Mouse (Mus musculus): ENCODE data around the gene Slit3. TPM values are rescaled to one million over a fixed set of nuclear protein-coding genes. Genes with fewer than 3 reads are reported as not detected.

Slit3 gene
- polyA plus RNA-seq, 1 experiment from 2014 or later: 14.2 TPM

GRCm38 (mm10) chr11:35085351-35085750 lies 35.7 kb upstream of the Slit3 start:
- H3K9me3 ChIP-seq (ENCODE audit: low read length): no peaks in the 10 kb centered on the region
- H3K27me3 ChIP-seq (replicated peaks; ENCODE audit: insufficient read depth, low read length): no peaks in the 10 kb centered on the region
- no peak for ATAC-seq
- H3K36me3 ChIP-seq (ENCODE audit: insufficient read depth, low read length): no peaks in the 10 kb centered on the region
- H3K4me3 ChIP-seq (ENCODE audit: low read depth, low read length): no peak overlapping the region
- no peak overlapping the region for H3K27ac ChIP-seq (ENCODE audit: low read length)
- H3K4me2 ChIP-seq (replicated peaks; ENCODE audit: low read depth, low read length): no peak overlapping the region
- no peak for DNase-seq (ENCODE audit: low spot score)
- 75% methylated on average over 11 of the region's 11 CpGs for WGBS
- H3K9ac ChIP-seq (replicated peaks; ENCODE audit: low read depth): no peak overlapping the region
- H3K4me1 ChIP-seq (ENCODE audit: insufficient read depth, low read depth, low read length): no peaks in the 10 kb centered on the region
- TF ChIP-seq CTCF (IDR thresholded peaks at IDR 0.05) (no peak), EP300 (IDR thresholded peaks at IDR 0.05) (no peak)

DNA sequence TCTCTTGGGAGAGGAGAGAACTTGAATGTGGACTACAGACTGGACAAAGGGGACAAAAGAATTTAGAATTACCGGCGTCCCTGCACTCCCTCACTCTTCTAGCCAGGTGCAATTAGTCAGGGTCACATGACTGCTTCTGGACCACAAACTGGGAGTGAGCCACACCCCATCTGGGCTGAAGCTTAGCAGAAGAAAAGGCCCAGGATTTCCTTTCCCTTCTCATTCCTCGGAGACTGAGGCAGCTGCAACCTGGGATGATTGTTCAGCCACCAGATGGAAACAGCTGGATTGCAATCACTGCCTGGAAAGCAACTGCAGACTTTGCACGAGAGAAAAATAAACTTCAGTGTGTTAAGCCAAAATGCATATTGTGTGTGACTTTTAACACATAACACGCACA lies 35.0 kb upstream of the Slit3 start:
- Histone ChIP-seq H3K4me1 (ENCODE audit: insufficient read depth, low read depth, low read length) (no peaks in the 10 kb centered on the region), H3K9me3 (ENCODE audit: low read length) (no peaks in the 10 kb centered on the region), H3K27me3 (replicated peaks; ENCODE audit: insufficient read depth, low read length) (no peaks in the 10 kb centered on the region), H3K9ac (replicated peaks; ENCODE audit: low read depth) (no peak overlapping the region), H3K36me3 (ENCODE audit: insufficient read depth, low read length) (no peaks in the 10 kb centered on the region), H3K27ac (ENCODE audit: low read length) (no peak overlapping the region), H3K4me2 (replicated peaks; ENCODE audit: low read depth, low read length) (no peak overlapping the region), H3K4me3 (ENCODE audit: low read depth, low read length) (no peak overlapping the region)
- WGBS: 39% methylated on average over 5 of the region's 5 CpGs
- DNase-seq (ENCODE audit: low spot score) (no peak), ATAC-seq (no peak)
- TF ChIP-seq CTCF (IDR thresholded peaks at IDR 0.05) (no peak), EP300 (IDR thresholded peaks at IDR 0.05) (no peak)

DNA sequence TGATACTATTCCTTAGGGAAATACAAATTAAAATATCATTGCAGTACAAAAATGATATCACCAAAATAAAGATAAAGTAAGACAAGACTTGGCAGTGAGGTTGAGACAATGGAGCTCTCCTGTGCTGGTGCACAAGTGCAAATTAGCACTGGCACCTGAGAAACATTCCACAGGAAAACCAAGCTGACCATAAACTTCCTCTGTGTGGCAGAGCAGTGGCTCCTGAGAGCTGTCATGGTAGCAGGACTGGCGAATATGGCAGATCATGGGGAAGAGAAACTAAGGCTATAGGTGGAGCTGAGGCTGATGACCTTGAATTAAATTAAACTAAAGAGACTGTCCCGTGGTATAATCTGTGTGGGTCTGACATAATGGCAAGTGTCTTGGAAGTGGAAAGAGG lies 33.6 kb upstream of the Slit3 start:
- H3K27ac ChIP-seq (ENCODE audit: low read length): no peak overlapping the region
- no peaks in the 10 kb centered on the region for H3K27me3 ChIP-seq (replicated peaks; ENCODE audit: insufficient read depth, low read length)
- H3K4me2 ChIP-seq (replicated peaks; ENCODE audit: low read depth, low read length): no peak overlapping the region
- DNase-seq (ENCODE audit: low spot score): no peak
- H3K36me3 ChIP-seq (ENCODE audit: insufficient read depth, low read length): no peaks in the 10 kb centered on the region
- TF ChIP-seq EP300 (IDR thresholded peaks at IDR 0.05): no peak
- TF ChIP-seq CTCF (IDR thresholded peaks at IDR 0.05): no peak
- H3K9me3 ChIP-seq (ENCODE audit: low read length): no peaks in the 10 kb centered on the region
- H3K4me3 ChIP-seq (ENCODE audit: low read depth, low read length): no peak overlapping the region
- no peaks in the 10 kb centered on the region for H3K4me1 ChIP-seq (ENCODE audit: insufficient read depth, low read depth, low read length)
- H3K9ac ChIP-seq (replicated peaks; ENCODE audit: low read depth): no peak overlapping the region
- ATAC-seq: no peak
- 76% methylated on average over 2 of the region's 2 CpGs for WGBS

GRCm38 (mm10) chr11:35088136-35088535 lies 32.9 kb upstream of the Slit3 start:
- H3K4me3 ChIP-seq (ENCODE audit: low read depth, low read length): no peak overlapping the region
- H3K9ac ChIP-seq (replicated peaks; ENCODE audit: low read depth): no peak overlapping the region
- WGBS: 83% methylated on average over 1 of the region's 1 CpGs
- no peak overlapping the region for H3K27ac ChIP-seq (ENCODE audit: low read length)
- H3K36me3 ChIP-seq (ENCODE audit: insufficient read depth, low read length): no peaks in the 10 kb centered on the region
- ATAC-seq: no peak
- no peaks in the 10 kb centered on the region for H3K9me3 ChIP-seq (ENCODE audit: low read length)
- no peak for DNase-seq (ENCODE audit: low spot score)
- H3K4me2 ChIP-seq (replicated peaks; ENCODE audit: low read depth, low read length): no peak overlapping the region
- TF ChIP-seq EP300 (IDR thresholded peaks at IDR 0.05) (no peak), CTCF (IDR thresholded peaks at IDR 0.05) (no peak)
- no peaks in the 10 kb centered on the region for H3K27me3 ChIP-seq (replicated peaks; ENCODE audit: insufficient read depth, low read length)
- H3K4me1 ChIP-seq (ENCODE audit: insufficient read depth, low read depth, low read length): no peaks in the 10 kb centered on the region

DNA sequence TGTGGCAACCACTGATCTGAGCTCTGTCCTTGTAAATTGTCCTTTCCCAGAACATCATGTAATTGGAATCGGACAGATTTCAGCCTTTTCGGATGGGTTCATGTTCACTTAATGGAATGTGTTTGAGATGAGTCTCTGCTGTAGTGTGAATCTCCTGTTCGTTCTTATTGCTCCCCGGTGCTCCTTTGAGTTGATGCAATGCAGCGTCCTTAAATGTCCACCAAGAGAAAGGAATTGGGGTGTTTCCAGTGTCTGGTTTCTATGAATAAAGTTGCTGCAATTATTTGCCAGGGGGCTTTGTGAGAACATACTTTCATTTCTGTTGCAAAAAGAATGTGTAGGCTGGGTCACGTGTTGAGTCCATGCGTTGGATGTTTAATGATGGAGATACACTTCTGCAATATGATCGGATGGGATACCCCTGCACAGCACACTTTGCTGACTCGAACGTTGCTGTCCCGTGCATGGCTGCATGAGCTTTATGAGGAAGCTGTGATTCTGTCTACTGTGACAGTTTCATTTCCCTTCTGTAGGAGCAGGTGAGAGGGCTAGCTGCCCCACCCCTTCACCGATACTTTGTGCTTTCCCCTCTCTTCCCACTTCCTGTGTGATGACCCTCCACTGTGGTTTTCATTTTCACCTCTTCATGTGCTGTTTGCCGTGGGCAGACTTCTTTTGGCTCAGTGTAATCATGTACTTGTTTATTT lies 30.2 kb upstream of the Slit3 start:
- Histone ChIP-seq H3K9me3 (ENCODE audit: low read length) (no peaks in the 10 kb centered on the region), H3K4me1 (ENCODE audit: insufficient read depth, low read depth, low read length) (no peaks in the 10 kb centered on the region), H3K4me2 (replicated peaks; ENCODE audit: low read depth, low read length) (no peak overlapping the region), H3K9ac (replicated peaks; ENCODE audit: low read depth) (no peak overlapping the region), H3K27me3 (replicated peaks; ENCODE audit: insufficient read depth, low read length) (no peaks in the 10 kb centered on the region), H3K4me3 (ENCODE audit: low read depth, low read length) (no peak overlapping the region), H3K36me3 (ENCODE audit: insufficient read depth, low read length) (no peaks in the 10 kb centered on the region), H3K27ac (ENCODE audit: low read length) (no peak overlapping the region)
- TF ChIP-seq CTCF (IDR thresholded peaks at IDR 0.05) (no peak), EP300 (IDR thresholded peaks at IDR 0.05) (peak; percentile 58)
- 65% methylated on average over 13 of the region's 13 CpGs for WGBS
- peak; percentile 55 for DNase-seq (ENCODE audit: low spot score)
- peak; percentile 30; the same call in 1 of the 2 replicates for ATAC-seq

DNA sequence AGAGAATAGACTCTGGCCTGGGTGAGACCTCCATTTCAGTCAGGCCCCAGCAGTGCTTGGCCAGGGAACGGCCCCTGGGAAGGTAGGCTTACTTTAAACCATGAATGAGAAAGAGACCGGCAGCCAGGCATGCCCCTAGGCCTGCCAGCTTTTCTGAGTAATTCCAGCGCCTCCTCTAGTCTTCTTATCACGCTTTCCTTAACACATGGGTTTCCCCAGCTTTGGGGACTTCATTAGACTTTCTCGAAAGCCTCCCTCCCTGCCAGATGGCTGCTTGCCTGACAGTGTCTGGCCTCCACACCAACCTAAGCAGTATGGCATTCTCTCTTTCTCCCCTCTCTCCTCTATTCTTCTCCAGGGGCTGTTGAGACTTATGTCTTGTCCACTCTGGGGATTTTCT lies 24.5 kb upstream of the Slit3 start:
- no peaks in the 10 kb centered on the region for H3K4me1 ChIP-seq (ENCODE audit: insufficient read depth, low read depth, low read length)
- no peak overlapping the region for H3K4me2 ChIP-seq (replicated peaks; ENCODE audit: low read depth, low read length)
- 64% methylated on average over 5 of the region's 5 CpGs for WGBS
- no peak for DNase-seq (ENCODE audit: low spot score)
- H3K27me3 ChIP-seq (replicated peaks; ENCODE audit: insufficient read depth, low read length): no peaks in the 10 kb centered on the region
- no peak overlapping the region for H3K27ac ChIP-seq (ENCODE audit: low read length)
- ATAC-seq: no peak
- no peaks in the 10 kb centered on the region for H3K9me3 ChIP-seq (ENCODE audit: low read length)
- no peaks in the 10 kb centered on the region for H3K36me3 ChIP-seq (ENCODE audit: insufficient read depth, low read length)
- TF ChIP-seq EP300 (IDR thresholded peaks at IDR 0.05) (no peak), CTCF (IDR thresholded peaks at IDR 0.05) (no peak)
- no peak overlapping the region for H3K4me3 ChIP-seq (ENCODE audit: low read depth, low read length)
- H3K9ac ChIP-seq (replicated peaks; ENCODE audit: low read depth): no peak overlapping the region

Measured in lung, postnatal 0 days (tissue).